Mouse (Mus musculus) frontal cortex, adult (tissue): ENCODE data around the gene Desi1.
"Not testable (repeated sequence)": the region's sequence is repeated elsewhere in the genome, so short reads cannot be mapped to it uniquely, and the experiment has no call there.

Source experiments
- ATAC-seq: cut with Nextera tagmentation; 2 replicates; pipeline ENCODE4 v1.9.2; 2017; ENCODE audit warnings: mild to moderate bottlenecking, moderate library complexity, mixed read lengths; ENCODE audit not compliant: low TSS enrichment

The Desi1 gene

GRCm38 (mm10) chr15:82019288-82019687 is 14.4 kb downstream of the Desi1 start:
- ATAC-seq, result no peak

- ATAC-seq, result no peak
Observed at GRCm38 (mm10) chr15:82017461-82017860, 16.2 kb downstream of the Desi1 start.

- no peak for ATAC-seq
Observed at GRCm38 (mm10) chr15:82016830-82017229, 16.8 kb downstream of the Desi1 start.

- ATAC-seq, result peak; percentile 88
Observed at GRCm38 (mm10) chr15:82016101-82016808, 17.4 kb downstream of the Desi1 start.

- ATAC-seq, result peak; percentile 38
Observed at GRCm38 (mm10) chr15:82015392-82016100, 18.1 kb downstream of the Desi1 start.

- no peak for ATAC-seq
Observed at GRCm38 (mm10) chr15:82014745-82015391, 18.8 kb downstream of the Desi1 start.

GRCm38 (mm10) chr15:82011947-82012346 is 21.7 kb downstream of the Desi1 start:
- no peak for ATAC-seq

- ATAC-seq, result no peak
Observed at GRCm38 (mm10) chr15:82004257-82004656, 29.4 kb downstream of the Desi1 start.

GRCm38 (mm10) chr15:81993992-81994391 is 39.7 kb downstream of the Desi1 start:
- ATAC-seq, result no peak

GRCm38 (mm10) chr15:81990549-81990948 is 43.1 kb downstream of the Desi1 start:
- ATAC-seq, result no peak

- peak; percentile 58 for ATAC-seq
Observed at GRCm38 (mm10) chr15:81989371-81990062, 44.1 kb downstream of the Desi1 start.

GRCm38 (mm10) chr15:81987646-81988045 is 46.0 kb downstream of the Desi1 start, which contains the start of gene Xrcc6:
Xrcc6 (plus strand) TSS chr15:81987835.
- ATAC-seq, result no peak

GRCm38 (mm10) chr15:81985267-81986161 is 48.1 kb downstream of the Desi1 start:
- ATAC-seq, result 0 out of 2 replicates have a peak, but pooled peaks have one; percentile 38

- no peak for ATAC-seq
Observed at GRCm38 (mm10) chr15:81982173-81982572, 51.5 kb downstream of the Desi1 start.

- no peak for ATAC-seq
Observed at GRCm38 (mm10) chr15:81980321-81980720, 53.3 kb downstream of the Desi1 start, which contains the start of gene 1700029P11Rik. 1700029P11Rik (plus strand) TSS chr15:81980540.

- ATAC-seq, result not testable (repeated sequence)
Observed at GRCm38 (mm10) chr15:81975156-81975555, 58.5 kb downstream of the Desi1 start.

- not testable (repeated sequence) for ATAC-seq
Observed at GRCm38 (mm10) chr15:81970498-81970897, 63.2 kb downstream of the Desi1 start.

- not testable (repeated sequence) for ATAC-seq
Observed at GRCm38 (mm10) chr15:81969635-81970034, 64.0 kb downstream of the Desi1 start.

GRCm38 (mm10) chr15:81969173-81969572 is 64.5 kb downstream of the Desi1 start:
- no peak for ATAC-seq

- no peak for ATAC-seq
Observed at GRCm38 (mm10) chr15:81968447-81968846, 65.2 kb downstream of the Desi1 start.

- ATAC-seq, result no peak
Observed at GRCm38 (mm10) chr15:81967821-81968220, 65.8 kb downstream of the Desi1 start.
